Mouse (Mus musculus) midbrain, postnatal 0 days (tissue): ENCODE measurements around the gene Snrnp35. TPM values are rescaled to one million over a fixed set of nuclear protein-coding genes. Genes with fewer than 3 reads are reported as not detected.

Experiments
- ATAC-seq: fragments of 200-750 bp; cut with Nextera tagmentation; 2 replicates; pipeline ENCODE4 v1.8.0; 2017; ENCODE audit warnings: moderate number of reproducible peaks, mild to moderate bottlenecking, moderate TSS enrichment, moderate library complexity; ENCODE audit not compliant: low FRiP score
- DNase-seq: peaks from one replicate; pipeline ENCODE4 v3.0.0-alpha.2; 2015; ENCODE audit warnings: low spot score
- H3K27ac ChIP-seq: fragments of 300-500 bp; sonication (generic); 2 replicates; pipeline ENCODE4 v1.5.1; 2014; ENCODE audit warnings: low read depth, mild to moderate bottlenecking, low read length, mixed read lengths
- H3K27me3 ChIP-seq: fragments of 300-500 bp; sonication (generic); 2 replicates; pipeline ENCODE4 v1.6.1; 2014; ENCODE audit warnings: low read length, control low read depth, mixed read lengths; ENCODE audit not compliant: insufficient read depth
- H3K36me3 ChIP-seq: fragments of 300-500 bp; sonication (generic); 2 replicates; pipeline ENCODE4 v1.6.1; 2014; ENCODE audit warnings: low read length, control low read depth, mixed read lengths; ENCODE audit not compliant: insufficient read depth
- H3K4me1 ChIP-seq: fragments of 300-500 bp; sonication (generic); 2 replicates; pipeline ENCODE4 v1.6.1; 2014; ENCODE audit warnings: mild to moderate bottlenecking, control low read depth, antibody characterized with exemption, low read length, mixed read lengths; ENCODE audit not compliant: insufficient read depth
- H3K4me2 ChIP-seq: fragments of 300-500 bp; sonication (generic); 2 replicates; pipeline ENCODE4 v1.6.1; 2014; ENCODE audit warnings: low read depth, mild to moderate bottlenecking, low read length, mixed read lengths; ENCODE audit not compliant: poor library complexity, severe bottlenecking
- H3K4me3 ChIP-seq: fragments of 300-500 bp; sonication (generic); 2 replicates; pipeline ENCODE4 v1.5.1; 2014; ENCODE audit warnings: low read depth, mild to moderate bottlenecking, low read length, moderate library complexity
- H3K9ac ChIP-seq: fragments of 300-500 bp; sonication (generic); replicated peaks from 2 replicates; pipeline ENCODE4 v1.6.1; 2014; ENCODE audit warnings: mild to moderate bottlenecking, low read length, moderate library complexity, mixed read lengths; ENCODE audit not compliant: poor library complexity, severe bottlenecking
- H3K9me3 ChIP-seq: fragments of 300-500 bp; sonication (generic); 2 replicates; pipeline ENCODE4 v1.6.1; 2016; ENCODE audit warnings: low read length, control low read depth
- CTCF ChIP-seq: IDR thresholded peaks from 2 replicates; pipeline ENCODE4 v1.5.1; 2016; ENCODE audit warnings: antibody characterized with exemption, mild to moderate bottlenecking
- WGBS: fragments of 180-500 bp; shearing (Covaris S2); extraction: QIAGEN DNeasy Blood & Tissue Kit; methylation state at CpG from one replicate; pipeline ENCODE4 v1.1.7; 2014; 5-methylcytosine and 5-hydroxymethylcytosine counted together
- polyA plus RNA-seq: library from polyadenylated mRNA; unstranded; fragments of >200 nt; fragmentation: Nextera tagmentation; extraction: Ambion mirVana; gene quantifications from 2 replicates; pipeline ENCODE4 v1.2.1, GENCODE M21; 2015
- total RNA-seq: library from RNA; depleted of rRNA; stranded (reverse); fragments of >200 nt; gene quantifications from 2 replicates; pipeline ENCODE4 v1.2.3, GENCODE M21; 2014

Gene Snrnp35
- total and polyA plus RNA-seq, 2 experiments from 2014 or later: 10.7 to 13.0 TPM

DNA sequence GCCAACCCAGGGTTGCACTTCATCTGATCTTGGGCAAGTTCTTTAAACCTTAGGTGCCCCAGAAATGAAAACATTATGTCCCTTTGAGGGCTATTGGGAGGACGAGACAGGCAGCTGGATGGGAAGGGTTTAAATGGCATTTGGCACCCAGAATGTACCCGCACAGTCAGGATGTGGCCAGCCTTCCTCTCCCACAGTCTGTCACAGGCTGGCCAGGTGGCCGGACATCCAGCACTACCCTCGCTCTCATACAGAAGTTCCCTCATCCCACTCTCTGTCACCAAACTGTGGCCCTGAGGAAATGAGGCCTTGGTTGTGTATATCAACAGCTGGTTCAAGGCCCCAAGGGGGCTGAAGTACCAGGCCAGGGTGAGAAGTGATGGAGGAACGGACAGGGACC, 42.0 kb downstream of the Snrnp35 start:
- Histone ChIP-seq H3K27me3 (no peaks in the 10 kb centered on the region), H3K9ac (no peak overlapping the region), H3K9me3 (no peaks in the 10 kb centered on the region), H3K36me3 (peaks cover 7% of the 10 kb centered on the region), H3K4me1 (peaks cover 6% of the 10 kb centered on the region), H3K4me3 (no peak overlapping the region), H3K4me2 (no peak overlapping the region), H3K27ac (no peak overlapping the region)
- DNase-seq (no peak), ATAC-seq (no peak)
- WGBS: 87% methylated on average over 5 of the region's 5 CpGs
- TF ChIP-seq CTCF: no peak

DNA sequence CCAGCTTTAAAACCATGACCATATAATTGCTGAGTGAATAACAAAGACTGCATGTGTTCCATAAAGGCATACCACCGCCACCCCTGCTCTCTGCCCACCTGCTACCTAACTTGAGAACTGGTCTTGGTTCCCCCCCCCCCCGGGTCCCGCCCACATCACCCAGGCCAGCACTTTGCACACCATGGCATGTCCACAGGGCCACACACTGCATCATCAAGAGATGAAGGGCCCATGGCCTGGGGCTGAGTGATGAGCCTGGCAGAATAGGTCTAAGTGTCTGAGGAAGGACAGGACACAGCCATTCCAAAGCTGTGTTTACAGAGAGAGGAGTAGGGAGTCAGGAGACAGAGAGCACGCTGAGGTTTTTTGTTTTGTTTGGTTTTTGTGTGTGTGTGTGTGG, 45.4 kb downstream of the Snrnp35 start:
- TF ChIP-seq CTCF: no peak
- Histone ChIP-seq H3K4me2 (peak overlapping the region; percentile 86), H3K27ac (0 out of 2 replicates have a peak overlapping the region, but pooled peaks have one; percentile 1), H3K4me1 (peaks cover 9% of the 10 kb centered on the region), H3K27me3 (no peaks in the 10 kb centered on the region), H3K36me3 (no peaks in the 10 kb centered on the region), H3K4me3 (no peak overlapping the region), H3K9ac (no peak overlapping the region), H3K9me3 (no peaks in the 10 kb centered on the region)
- ATAC-seq: no peak
- no peak for DNase-seq
- 76% methylated on average over 4 of the region's 4 CpGs for WGBS

DNA sequence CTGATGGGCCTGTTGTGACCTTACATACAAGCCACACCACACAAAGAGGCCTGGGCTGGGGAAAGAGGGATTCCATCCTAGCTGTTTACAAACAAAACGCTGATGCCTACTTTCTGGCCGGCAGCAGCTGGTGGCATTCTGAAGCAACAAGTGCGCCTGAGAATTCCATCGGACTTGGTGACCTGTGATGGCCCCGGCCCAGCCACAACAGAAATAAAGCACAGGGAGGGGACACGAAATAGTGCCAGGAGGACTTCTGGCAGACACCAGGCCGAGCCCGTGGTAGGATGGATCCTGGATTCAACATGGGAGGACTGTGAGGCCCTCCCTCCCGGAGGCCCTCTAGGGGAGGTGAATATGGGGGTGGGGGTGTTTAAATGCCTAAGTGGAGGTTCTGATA, 45.9 kb downstream of the Snrnp35 start:
- ATAC-seq (no peak), DNase-seq (no peak)
- Histone ChIP-seq H3K4me3 (no peak overlapping the region), H3K4me1 (peaks cover 9% of the 10 kb centered on the region), H3K9ac (0 out of 2 replicates have a peak overlapping the region, but pooled peaks have one; percentile 0), H3K27ac (0 out of 2 replicates have a peak overlapping the region, but pooled peaks have one; percentile 1), H3K27me3 (no peaks in the 10 kb centered on the region), H3K36me3 (no peaks in the 10 kb centered on the region), H3K9me3 (no peaks in the 10 kb centered on the region), H3K4me2 (peak overlapping the region; percentile 86)
- TF ChIP-seq CTCF: no peak
- WGBS: 44% methylated on average over 9 of the region's 9 CpGs

DNA sequence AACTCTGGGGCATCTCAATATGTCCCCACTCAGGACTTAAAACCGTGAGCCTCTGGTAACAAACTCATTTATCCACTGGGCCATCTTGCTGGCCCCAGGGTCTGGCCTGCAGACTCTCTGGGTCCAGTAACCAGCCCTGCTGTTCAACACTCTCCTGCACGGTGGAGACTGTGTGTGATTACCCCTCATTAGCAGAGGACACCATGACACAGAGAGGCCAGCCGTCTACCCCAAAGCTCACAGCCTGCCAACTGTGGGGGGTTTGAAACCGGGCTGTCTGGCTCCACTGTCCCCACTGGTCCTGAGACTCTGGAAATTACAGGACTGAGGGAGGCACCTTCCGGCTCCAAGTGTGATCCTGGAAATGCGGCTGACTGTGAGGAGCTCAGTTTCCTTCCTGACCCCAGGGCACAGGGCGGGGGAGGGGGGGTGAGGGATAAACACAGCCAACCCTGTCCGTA, 46.3 kb downstream of the Snrnp35 start:
- Histone ChIP-seq H3K27ac (0 out of 2 replicates have a peak overlapping the region, but pooled peaks have one; percentile 1), H3K4me1 (peaks cover 9% of the 10 kb centered on the region), H3K4me3 (no peak overlapping the region), H3K9me3 (no peaks in the 10 kb centered on the region), H3K4me2 (peak overlapping the region; percentile 86), H3K9ac (0 out of 2 replicates have a peak overlapping the region, but pooled peaks have one; percentile 0), H3K36me3 (no peaks in the 10 kb centered on the region), H3K27me3 (no peaks in the 10 kb centered on the region)
- TF ChIP-seq CTCF: no peak
- ATAC-seq (no peak), DNase-seq (no peak)
- 56% methylated on average over 8 of the region's 8 CpGs for WGBS

DNA sequence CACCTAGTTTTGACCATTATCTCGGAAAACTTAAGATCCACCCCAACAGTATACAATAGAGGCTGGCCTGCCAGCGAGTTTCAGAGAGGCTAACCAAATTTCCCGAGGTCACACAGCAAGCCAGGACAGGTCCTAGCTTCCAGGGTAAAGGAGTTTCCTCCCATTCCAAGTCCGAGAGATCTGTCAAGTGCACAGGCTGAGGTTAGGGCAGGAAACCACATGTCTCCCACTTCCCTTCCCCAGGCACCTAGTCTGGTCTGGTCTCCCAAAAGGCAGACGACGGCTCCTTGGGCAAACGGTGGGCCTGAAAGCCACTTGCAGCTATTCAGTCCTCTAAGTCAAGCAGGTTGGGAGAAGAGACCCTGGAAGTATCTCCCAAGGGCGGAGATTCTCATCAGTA, 46.8 kb downstream of the Snrnp35 start:
- DNase-seq: no peak
- Histone ChIP-seq H3K36me3 (no peaks in the 10 kb centered on the region), H3K27me3 (no peaks in the 10 kb centered on the region), H3K4me1 (peaks cover 9% of the 10 kb centered on the region), H3K9ac (0 out of 2 replicates have a peak overlapping the region, but pooled peaks have one; percentile 13), H3K4me2 (peak overlapping the region; percentile 86), H3K27ac (no peak overlapping the region), H3K4me3 (peak overlapping the region; percentile 81), H3K9me3 (no peaks in the 10 kb centered on the region)
- TF ChIP-seq CTCF: no peak
- ATAC-seq: no peak
- WGBS: 68% methylated on average over 8 of the region's 8 CpGs

DNA sequence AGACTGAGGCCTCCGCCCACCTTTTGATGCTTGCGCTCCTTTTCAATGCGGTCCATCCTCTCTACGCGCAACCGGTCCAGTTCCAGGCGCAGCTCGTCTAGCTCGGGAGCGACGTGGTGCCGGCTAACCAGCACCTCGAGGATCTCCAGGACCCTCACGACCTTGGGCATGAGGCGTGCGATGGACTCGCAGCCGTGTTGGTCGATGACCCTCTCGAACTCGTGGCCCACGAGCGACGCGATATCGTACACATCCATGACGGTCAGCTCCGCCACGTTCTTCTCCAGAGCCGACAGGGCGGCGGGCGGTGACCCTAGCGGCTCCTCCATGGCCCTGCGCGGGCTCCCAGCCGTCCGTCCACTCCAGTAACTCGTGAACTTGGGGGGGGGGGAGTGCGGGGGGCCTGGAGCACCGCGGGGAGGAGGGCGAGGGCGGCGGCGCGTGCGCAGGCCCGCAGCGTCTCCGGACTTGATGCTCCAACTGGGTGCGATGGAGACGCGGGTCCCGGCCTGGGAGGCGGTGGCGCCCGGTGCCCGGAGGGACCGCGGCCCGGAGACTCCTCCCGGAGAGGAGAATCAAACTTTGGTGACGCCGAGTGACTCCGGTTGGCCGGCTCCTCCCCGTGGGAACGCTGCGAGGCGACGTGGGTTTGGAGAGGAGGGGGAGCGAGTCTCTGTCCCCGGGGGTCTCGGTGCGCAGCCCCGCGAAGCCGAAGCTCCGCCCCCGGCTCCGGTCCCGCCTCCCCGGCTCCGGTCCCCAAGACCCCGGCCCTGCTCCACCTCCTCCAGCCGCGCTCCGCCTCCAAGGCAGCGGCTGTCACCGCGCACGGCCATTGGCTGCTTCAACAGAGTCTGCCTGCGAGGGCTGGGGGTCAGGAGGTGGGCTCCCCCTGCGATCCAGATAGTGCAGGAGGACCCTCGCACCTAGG, 48.0 kb downstream of the Snrnp35 start, which contains the start of gene Rilpl1:
TSS of gene Rilpl1 (minus strand) at position 737 of the 928 bp plus-strand sequence.
- no peaks in the 10 kb centered on the region for H3K9me3 ChIP-seq
- peak within 1 kb of the TSS; percentile 79 for H3K9ac ChIP-seq
- under 1% methylated on average over 69 of the region's 96 CpGs for WGBS
- peaks cover 9% of the 10 kb centered on the region for H3K4me1 ChIP-seq
- H3K4me2 ChIP-seq: peak within 1 kb of the TSS; percentile 86
- H3K36me3 ChIP-seq: no peaks in the 10 kb centered on the region
- H3K27me3 ChIP-seq: no peaks in the 10 kb centered on the region
- ATAC-seq: peak; percentile 93
- H3K27ac ChIP-seq: peak within 1 kb of the TSS; percentile 69
- H3K4me3 ChIP-seq: peak within 1 kb of the TSS; percentile 81
- peak; percentile 87 for DNase-seq
- TF ChIP-seq CTCF: no peak
